Mouse (Mus musculus) kidney, postnatal 14 days (tissue): Measurements from ENCODE around the gene Celsr3.

Experiments used
- DNase-seq: peaks from one replicate; pipeline ENCODE4 v3.0.0; 2022; ENCODE audit warnings: mixed read lengths

Gene Celsr3

DNA sequence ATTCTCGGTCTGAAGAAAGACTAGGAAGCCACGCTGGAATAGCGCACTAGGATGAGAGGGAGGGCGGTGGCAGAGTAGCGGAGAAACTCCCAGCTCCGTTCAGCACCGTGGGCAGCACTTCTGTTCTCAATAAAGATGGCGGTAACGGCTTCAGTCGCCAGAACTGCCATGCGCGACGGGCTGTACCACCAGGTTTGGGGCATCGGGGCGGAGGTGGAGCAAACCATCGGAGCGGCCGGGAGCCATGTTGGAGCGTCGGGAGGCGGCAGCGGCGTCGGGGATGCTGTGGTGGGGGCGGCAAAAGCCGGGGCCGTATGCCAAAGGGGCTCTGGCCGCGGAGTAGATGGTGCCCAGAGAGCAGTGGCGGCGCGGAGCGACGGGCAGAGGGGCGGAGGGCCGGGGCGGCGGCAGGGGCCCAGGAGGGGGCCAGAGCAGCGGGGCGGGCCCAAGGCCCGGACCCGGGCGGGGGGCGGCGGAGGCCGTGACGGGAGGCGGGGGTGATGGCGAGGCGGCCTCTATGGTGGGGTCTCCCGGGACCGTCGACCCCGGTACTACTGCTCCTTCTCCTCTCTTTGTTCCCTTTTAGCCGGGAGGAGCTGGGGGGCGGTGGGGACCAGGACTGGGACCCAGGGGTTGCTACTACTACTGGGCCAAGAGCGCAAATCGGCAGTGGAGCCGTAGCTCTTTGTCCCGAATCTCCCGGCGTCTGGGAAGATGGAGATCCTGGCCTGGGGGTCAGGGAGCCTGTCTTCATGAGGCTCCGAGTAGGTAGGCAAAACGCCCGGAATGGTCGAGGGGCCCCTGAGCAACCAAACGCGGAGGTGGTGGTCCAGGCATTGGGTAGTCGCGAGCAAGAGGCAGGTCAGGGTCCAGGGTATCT is at the start of gene Celsr3:
TSS of gene Celsr3 (plus strand) at position 501 of the 880 bp plus-strand sequence.
- peak; percentile 49 for DNase-seq

DNA sequence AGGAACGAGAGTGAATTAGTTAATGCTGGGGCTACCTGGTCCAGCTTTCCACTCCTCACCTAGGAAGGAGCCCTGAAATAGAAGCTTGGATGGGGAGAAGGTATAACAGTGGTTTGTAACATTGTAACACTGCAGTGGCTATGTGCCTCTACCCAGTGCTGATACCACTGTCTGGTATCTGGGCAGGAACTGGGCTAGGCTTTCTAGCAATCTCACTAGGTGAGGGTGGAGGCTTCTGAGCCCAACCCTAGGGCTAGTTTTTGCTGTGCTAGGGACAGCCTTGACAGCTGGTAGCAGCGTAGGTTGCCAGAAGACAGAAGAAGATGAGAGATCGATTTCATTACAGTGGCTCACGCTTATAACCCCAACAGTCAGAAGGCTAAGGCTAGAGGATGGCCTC is 49.5 kb upstream of the Celsr3 start:
- DNase-seq: no peak

GRCm38 (mm10) chr9:108777276-108777675 is 48.8 kb upstream of the Celsr3 start:
- DNase-seq: no peak

DNA sequence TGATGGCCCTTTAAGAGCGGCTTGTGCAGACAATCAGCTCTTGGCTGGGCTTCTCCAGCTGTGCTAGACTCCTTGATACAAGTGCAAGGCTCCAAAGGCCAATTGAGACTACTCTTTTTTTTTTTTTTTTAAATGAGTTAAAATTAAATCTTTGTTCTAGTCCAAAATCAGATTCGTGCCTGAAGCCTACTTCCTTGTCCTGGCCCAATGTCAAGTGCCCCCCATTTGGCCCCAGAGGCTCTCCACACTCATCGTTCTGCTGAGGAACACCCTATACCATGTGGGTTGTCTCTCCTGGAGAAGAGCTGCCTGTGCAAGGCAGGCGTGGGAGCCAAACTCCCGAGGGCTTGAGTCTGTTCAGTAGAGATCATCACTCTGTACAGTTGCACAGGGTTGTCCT is 45.2 kb upstream of the Celsr3 start:
- DNase-seq: peak; percentile 61

GRCm38 (mm10) chr9:108781891-108782290 is 44.2 kb upstream of the Celsr3 start:
- DNase-seq: no peak

GRCm38 (mm10) chr9:108782836-108783547 is 43.1 kb upstream of the Celsr3 start:
- no peak for DNase-seq

DNA sequence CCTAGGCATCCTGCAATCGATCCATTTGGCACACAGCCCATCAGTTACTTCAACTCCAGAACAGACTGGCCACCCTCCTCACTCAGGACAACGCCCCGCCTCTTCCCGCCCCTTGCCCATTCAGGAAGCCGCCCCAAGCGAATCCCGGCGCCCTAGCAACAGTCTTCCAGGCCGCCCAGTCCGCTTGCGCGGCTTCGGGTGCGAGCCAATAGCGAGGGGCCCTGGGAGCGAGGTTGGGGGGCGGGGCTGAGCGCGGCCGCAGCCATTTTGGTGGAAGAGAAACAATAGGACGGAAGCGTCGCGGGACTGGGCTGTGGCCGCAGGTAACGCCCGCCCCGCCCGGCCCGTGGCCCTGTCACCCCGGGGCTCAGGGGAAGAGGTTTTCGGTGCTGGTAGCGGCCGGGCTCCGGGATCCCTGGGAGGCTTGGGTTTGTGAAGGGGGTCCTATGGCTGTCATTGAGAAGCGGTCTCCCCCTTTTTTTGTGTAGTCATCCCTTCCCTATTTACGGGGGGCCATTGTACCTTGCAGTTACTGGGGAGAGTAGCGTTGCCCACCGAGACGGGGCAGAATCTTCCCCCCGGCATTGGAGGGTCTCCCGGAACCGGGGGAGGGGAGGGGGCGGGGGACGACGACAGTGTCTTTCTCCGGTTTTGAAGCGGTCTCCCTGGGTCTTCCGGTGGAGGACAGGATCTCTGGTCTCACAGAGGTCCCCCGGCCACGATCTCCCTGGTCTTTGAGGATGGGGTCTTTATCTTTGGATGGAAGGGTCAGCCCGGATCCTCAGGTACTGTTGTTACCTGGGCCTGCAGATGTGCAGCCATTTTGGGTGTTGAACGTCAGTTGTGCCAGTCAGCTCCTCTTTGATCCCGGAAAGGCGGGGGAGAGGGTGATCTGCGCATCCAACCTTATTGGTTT is 42.3 kb upstream of the Celsr3 start, which contains the start of gene Ip6k2:
TSS of gene Ip6k2 (plus strand) at position 249 of the 916 bp plus-strand sequence.
- peak; percentile 98 for DNase-seq

DNA sequence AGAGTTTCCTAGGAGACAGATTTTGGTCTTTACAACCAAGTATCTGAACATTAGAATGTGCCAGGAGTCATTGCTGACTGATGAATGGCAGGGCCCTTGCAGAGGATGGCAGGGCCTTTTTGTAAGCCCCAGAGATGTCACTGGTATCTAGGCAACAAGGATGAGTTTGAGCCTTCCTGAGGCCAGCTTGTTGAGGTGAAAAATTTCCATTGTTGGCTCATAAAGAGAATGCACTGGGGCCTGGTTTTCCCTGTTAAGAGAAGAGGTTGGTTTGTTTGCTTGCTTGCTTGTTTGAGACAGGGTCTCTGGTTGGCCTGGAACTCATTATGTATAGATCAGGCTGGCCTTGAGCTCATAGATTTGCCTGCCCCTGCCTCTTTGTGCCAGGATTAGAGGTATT is 40.7 kb upstream of the Celsr3 start:
- DNase-seq: no peak

DNA sequence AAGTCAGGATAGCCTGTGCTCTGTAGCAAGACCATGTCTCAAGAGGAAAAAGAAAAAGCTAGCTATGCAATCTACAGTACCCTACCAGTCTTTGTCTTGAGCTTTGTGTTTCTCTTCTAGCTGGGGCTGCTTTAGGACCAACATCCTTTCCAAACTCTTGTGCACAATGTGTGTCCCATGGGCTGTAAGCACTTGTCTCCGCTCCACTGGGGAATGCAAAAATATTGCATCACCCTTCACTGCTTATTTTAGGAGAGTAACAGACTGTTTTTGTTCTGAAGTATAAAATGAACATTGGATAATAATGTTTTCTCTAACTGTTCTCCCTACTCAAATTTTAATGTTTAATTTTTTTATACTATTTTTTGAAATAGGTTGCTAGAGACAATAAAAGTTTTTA is 39.6 kb upstream of the Celsr3 start:
- no peak for DNase-seq

GRCm38 (mm10) chr9:108787080-108787479 is 39.0 kb upstream of the Celsr3 start:
- no peak for DNase-seq

- no peak for DNase-seq
These were observed 37.4 kb upstream of the Celsr3 start for GRCm38 (mm10) chr9:108788713-108789112.

DNA sequence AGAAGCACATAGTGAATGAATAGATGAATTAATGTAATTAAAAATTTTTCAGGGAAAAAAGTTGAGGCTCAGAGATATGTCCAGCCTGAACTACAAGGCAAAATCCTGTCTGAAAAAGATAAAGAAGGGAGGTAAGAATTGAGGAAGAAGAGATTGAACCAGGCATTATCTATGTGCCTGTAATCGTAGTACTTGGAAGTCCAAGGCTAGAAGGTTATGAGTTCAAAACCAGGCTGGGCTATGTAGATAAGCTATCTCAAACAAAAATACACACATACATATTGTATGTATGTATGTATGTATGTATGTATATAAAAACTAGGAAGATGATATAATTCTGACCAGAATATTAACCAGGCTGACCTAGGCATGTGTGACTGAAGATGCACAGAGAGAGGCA is 33.8 kb upstream of the Celsr3 start:
- DNase-seq: no peak

- no peak for DNase-seq
These were observed 33.4 kb upstream of the Celsr3 start for GRCm38 (mm10) chr9:108792730-108793129.

- peak; percentile 49 for DNase-seq
These were observed 30.8 kb upstream of the Celsr3 start for GRCm38 (mm10) chr9:108795281-108795680.

DNA sequence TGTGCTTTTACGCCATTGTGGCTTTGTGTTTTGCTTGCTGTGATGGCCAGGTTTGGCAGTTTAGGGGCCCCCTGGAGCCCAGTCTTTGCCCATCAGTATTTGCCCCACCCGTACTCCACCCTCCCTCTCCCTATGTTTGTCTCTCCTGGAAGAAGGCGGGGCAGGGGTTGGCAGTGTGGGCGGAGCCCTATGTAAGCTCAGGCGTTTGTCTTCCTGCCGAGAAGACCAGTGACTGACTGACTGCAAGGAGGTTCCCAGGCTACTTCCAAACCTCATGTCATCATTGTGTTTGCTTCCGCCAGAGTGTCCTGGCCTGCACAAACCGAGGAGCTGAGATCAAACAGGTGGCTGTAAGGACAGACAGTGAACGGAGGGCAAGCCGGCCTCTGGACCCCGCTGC is 30.4 kb upstream of the Celsr3 start:
- peak; percentile 81 for DNase-seq

- DNase-seq: peak; percentile 41
These were observed 29.7 kb upstream of the Celsr3 start for GRCm38 (mm10) chr9:108796351-108796981.

DNA sequence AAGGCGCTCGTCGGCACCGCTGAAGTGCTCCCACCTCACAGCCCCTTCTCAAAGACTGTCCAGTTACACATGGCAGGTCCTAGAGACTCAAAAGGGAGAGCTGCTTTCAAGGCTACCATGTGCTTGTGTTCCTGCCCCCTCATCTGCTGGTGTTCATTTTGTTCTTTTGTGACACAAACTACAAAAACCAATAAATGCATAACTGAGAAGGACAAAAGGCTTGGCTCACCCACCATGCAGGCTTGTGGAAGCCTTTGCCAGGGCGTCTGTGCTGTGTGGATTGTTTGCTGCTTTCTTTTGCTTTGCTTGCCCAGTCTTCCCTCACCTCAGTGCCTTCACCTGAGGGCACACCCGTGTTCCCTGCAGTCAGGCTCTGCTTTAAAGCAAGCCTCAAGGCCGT is 28.6 kb upstream of the Celsr3 start:
- DNase-seq: no peak

DNA sequence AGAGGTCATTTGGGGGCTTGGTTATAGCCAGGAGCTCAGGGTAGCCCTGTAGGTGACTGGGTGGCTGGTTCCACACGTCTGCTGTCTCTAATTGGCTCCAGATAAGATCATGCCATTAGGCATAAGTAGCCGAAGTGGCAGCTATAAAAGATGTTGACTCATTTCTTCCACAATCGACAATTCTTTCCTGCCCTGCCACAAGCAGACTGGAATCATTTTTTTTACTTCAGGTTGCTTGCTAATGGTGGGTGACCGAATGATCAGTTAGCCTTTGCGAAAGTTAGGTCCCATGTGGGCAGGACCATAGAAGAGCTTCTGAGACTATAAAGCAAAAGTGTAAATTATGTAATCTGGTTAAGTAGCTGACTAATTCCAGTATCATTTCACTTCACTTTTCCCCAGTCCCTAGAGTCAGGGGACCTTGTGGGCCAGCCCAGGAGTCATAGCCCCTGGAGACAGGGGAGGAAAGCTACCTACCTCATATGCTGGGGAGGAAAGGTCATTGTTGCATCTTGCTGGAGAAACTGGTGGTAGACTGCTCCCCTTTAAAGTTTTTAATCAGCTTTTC is 27.5 kb upstream of the Celsr3 start:
- DNase-seq: no peak

DNA sequence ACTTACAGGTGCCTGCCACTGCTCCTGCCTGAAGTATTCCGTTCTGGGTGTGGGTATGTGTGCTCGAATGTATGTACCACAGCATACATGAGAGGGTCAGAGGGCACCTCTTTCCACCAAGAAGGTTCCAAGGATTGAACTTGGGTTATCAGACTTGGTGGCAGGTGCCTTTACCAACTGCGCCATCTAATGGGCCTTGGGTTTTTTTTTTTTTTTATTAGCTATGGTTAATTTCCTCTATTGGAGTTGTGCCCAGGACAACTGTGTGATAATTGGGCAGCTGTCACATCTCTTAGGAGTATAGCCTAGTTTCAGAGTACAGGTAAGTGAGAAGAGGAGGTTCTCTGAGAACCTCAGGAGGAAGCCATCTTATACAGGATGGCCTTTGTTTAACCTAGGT is 26.6 kb upstream of the Celsr3 start:
- DNase-seq: no peak

GRCm38 (mm10) chr9:108805768-108806167 is 20.4 kb upstream of the Celsr3 start:
- DNase-seq: no peak

DNA sequence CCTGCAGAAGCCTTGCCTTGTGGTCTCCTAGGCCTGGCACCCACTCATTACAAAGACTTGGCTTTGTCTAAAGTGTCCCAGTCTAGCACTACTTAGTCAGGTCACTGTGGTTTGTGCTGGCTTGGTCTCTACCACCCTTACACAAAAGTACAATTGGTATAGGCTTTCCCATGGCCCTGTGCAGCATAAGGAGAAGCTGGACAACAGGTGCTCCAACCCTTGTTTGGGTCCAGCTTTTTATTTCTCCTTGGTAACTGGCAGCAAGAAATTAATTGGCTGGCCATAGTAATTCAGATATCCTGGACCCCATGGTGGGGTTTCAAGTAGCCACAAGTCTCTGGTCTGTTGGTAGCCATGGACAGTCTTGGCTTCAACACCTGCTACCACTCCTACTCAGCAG is 19.7 kb upstream of the Celsr3 start:
- no peak for DNase-seq

DNA sequence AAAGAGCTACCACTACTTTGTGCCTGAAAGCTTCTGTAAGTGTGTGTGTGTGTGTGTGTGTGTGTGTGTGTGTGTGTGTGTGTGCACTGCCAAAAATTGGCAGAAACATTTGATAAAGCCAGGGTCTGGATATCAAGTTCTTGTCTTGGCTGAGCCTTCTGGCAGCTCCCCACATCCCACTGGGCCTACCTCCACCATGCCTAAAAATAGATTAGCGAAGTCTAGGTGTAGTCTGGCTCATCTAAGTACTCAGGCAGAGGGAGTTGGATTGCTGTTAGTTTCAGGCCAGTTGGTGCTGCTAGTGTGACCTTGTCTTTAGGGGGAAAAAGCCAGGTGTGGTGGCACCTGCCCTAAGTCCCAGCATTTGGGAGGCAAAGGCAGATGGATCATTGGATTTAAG is 19.3 kb upstream of the Celsr3 start:
- DNase-seq: no peak
